Mouse (Mus musculus): Measurements from ENCODE around the gene H1foo.

The H1foo gene

DNA sequence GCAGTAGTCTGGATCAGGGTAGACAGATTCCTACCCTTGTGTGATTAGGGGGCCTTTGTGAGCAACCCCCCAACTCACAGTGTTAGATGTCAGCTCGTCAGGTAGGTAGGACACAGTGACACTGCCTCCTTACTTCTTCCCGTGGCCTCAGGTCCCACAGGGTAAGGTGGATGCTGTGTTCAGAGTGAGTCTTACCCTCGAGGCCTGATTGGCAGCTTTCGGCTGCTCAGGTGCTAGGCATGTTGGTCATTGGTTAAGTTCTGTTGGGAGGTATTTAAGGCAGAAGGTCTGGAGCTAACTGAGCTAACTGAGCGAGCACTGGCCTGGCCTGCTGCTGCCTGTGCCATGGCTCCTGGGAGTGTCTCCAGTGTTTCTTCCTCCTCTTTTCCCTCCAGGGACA, at the start of gene H1foo:
H1foo (plus strand) TSS at position 301 of the 400 bp plus-strand sequence.
- DNase-seq = no peak

DNA sequence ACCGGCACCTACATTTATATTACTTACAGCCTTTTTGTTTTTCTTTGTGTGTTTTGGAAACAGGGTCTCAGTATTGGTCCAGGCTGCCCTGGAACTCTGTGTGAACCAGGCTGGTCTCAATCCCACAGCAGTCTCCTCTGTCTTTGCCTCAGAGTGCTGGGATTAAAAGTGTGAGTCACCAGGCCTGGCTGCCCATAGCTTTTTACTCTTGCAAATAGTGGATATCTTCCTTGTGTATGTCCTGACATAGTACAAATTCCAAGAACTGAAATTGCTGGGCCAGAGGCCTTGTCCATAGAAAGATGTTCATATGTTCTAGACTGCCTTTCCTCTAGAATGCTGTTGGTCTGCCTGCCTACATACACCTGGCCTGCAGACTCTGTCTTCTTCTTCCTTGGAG, 48.4 kb upstream of the H1foo start:
- DNase-seq = no peak

DNA sequence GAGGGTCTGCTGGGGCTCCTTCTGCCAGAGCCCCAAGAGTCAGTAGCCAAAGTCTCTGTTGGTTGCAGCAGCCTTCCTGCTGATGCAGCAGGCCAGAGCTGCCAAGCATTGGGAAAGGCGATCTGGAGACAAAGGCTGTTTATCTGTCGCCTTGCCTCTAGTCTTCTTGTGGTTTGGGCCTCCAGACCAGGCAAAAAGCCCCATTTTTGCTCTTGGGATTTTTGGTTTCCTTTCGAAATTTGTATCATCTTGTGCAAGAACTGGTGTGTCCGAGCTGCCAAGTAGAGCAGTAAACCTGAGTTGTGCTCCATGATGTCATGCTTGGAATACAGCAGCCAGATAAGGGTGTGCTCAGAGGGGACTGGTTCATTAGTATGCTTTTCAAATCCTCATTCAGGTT, 47.6 kb upstream of the H1foo start:
- DNase-seq = no peak

DNA sequence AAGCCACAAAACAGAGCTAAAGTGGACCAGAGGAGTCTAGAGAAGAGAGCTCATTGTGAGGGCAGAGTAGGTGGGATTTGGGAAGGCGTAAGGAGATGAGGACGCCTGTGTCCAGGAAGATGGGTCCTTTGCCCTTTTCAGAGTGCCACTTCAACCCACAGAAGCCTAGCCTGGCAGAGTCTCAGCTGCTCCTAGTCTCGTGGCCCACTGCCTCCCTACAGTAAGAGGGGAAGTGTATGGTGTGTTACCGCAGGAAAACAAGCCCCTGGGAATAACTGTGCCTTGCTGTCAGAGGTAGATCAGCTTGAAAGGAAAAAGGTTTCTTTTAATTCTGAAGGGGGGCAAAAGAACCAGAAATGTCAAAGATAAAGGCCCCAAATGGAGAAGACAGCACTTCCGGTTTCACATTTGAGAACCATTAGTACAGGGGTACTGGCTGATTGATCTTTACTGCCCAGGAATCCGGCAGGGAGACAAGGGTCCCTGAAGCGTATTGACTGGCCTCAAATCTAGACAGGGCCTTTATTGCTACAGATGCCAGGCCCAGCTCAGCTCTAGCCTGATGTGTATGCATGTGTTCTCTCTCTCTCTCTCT, 46.7 kb upstream of the H1foo start:
- DNase-seq = no peak

DNA sequence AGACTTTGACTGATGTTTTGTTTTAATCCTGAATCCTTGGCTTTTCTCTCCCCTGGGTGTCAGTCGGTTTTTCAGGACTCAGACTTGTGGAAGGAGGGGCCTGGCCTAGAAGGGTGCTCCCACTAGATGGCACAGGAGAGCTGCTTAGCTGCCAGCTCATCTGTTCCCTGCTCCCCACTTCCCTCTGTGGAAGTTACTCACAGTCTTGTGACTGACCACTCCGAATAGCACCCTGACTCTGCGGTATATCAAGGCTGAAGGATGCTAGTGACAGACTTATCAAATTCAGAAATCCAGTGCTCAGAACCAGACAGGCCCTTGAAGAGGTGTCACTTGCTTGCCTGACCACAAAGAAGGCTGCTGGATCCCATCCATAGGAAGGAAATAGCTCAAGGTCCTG, 43.7 kb upstream of the H1foo start:
- DNase-seq = peak; percentile 83

DNA sequence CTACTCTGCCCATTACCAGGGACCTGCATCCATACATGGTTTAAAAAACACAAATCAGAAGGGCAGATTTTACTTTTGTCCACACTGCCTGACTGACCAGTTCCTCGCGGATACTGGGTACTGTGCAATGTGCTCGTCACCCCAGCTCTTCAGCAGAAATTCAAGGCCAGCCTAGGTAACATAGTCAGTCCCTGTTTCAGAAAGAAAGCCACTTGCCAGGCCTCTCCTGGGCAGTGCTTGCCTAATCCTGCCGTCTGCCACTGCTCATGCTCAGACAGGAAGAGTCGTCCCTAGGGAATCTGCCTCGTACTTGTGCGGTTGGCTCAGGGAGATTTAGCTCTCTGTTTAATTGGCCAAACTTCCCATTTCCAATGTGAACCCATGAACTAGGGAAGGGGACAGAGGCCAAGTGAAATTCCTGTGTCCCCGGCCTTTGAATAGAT, 43.2 kb upstream of the H1foo start:
- DNase-seq = no peak

DNA sequence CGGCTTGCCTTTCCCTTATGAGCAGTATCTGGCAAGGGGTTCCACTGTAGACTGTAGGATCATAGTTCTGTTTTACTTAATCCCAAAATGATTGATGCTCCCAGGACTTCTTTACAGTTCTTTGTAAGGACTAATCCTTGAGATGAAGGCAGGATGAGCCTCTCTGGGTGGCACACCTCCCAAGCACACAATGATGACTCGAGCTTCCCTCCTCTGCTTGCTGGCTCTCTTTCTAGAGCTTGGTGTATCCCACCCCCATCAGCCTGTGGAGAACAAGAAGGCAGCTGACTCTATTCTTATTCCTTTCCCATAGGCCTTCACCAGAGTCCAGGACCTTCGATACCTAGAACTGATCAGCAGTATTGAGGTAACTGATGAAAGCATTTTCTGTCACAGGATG, 42.2 kb upstream of the H1foo start:
- DNase-seq = no peak

DNA sequence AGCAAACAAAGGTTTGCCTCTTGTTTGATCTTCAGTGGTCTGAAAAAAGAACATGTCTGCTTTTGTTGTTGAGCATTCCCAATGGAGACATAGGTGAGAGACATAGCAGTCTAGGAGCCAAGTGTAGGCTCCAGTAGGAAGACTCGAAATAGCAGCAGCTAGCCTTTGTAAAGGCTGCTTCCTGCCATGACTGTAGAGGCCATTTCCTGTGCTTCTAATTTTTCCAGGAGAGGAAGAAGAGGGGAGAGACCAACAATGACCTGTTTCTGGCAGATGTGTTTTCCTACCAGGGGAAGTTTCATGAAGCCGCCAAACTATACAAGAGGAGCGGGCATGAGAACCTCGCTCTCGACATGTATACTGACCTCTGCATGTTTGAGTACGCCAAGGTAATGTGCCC, 39.2 kb upstream of the H1foo start:
- DNase-seq = no peak

DNA sequence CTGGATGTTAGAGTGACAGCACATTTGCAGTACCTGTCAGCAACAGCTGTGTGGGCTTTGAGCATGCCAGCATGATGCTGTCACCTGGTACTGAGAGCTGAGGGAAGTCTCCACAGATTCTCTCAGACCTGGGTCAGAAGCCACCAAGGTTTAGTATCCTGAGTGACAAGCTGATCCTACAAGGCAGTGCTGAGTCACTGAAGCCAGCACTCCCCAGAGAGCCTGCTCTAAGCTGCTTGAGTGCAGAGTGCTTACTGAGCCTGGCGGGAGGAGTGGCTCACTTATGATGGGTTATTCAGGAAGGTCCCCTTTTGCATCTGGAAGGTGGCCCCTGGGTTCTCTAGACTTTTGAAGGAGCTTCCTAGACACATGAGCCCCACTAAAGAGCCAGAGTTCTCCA, 38.3 kb upstream of the H1foo start:
- DNase-seq = no peak

DNA sequence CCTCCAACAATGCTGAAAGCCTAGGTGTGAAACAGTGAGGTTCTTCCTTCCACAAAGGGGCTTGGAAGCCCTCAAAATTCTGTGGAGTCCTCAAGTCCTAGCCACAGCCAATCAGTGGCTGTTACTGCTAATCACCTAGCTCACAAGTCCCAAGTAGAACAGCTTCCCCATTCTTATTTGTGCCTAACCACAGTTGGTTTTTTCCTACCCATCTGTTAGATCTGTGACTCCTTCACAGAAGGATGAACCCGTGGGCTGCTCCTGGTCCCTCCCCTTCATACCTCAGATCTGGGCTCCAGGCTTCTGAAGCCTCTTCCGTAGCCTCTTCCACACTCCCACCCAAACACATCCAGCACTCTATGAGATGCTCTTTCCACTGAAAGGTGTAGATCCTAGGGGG, 37.9 kb upstream of the H1foo start:
- no peak for DNase-seq

DNA sequence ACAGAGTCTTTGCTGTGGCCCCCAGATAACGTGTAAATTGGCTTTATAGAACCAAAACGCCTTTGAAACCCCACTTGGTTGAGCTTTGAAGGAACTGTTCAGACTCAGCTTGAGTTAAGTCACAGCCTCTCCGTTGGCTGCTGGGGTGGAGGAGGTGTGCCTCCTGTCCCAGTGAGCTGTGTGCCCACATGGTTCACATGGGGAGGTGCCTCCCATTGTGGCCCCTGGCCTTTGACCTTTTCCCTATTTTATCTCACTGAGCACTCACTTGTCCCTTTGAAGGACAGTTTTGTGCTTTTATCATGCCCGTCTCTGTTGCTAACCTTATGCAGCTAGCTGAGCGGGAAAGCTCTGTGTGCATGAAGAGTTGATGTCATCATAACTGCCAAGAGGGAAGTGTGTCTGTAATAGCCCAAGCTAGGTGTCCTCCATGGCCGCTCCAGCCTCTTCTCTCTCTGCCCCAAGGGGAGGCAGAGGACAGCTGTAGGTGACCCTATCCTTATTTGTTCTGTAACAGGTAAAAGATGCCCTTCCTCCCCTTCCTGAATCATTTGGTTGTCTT, 36.2 kb upstream of the H1foo start:
- no peak for DNase-seq

DNA sequence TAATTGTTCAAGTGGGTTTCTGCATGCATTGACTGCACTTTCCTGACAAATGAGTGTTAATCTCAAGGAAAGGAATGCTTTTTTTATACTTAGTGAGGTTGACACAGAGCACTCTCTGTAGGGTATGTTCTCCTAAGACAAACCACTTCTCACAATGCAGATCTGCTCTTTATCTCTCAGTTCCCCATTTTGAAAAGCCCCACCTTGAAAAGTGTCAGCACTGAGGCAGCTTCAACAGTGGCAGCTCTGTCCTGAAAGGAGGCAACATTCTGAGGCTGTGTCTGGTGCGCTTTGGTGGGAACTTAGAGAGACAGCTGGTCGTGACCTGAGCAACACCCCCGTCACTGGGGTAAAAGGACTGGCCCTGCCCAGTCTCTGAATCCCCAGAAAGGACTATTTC, 35.7 kb upstream of the H1foo start:
- no peak for DNase-seq

DNA sequence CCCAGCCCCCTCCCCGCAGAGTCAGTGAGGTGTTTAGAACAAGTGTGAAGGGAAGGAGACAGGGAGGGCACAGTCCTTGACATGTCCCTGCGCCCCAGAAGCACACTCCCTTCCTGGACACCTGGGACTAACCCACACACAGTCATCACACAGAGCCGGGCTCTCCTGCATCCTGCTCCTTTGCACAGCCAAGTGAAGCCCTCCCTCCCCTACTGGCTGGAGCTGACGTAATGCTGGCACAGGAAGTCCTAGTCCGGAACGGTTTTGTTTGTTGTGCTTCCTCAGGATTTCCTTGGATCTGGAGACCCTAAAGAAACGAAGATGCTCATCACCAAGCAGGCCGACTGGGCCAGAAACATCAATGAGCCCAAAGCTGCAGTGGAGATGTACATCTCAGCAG, 34.8 kb upstream of the H1foo start:
- no peak for DNase-seq

DNA sequence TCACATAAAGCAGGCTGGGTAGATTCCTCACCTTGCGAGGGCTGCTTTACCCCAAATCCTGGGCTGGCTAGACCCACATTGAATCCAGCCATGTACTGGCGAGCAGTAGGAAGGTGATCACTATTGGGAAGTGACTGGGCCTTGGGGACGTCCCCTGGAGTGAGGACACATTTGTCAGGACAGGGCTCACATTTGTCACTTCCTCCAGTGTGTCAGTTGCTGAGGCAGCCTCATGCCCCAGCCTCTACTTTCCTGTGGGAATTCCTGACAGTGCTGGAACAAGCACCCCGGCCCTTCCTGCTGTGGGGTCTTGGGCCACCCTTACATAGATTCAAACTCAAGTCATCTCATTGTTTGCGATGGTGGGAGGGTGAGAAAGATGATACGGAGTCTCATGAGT, 33.0 kb upstream of the H1foo start:
- no peak for DNase-seq

DNA sequence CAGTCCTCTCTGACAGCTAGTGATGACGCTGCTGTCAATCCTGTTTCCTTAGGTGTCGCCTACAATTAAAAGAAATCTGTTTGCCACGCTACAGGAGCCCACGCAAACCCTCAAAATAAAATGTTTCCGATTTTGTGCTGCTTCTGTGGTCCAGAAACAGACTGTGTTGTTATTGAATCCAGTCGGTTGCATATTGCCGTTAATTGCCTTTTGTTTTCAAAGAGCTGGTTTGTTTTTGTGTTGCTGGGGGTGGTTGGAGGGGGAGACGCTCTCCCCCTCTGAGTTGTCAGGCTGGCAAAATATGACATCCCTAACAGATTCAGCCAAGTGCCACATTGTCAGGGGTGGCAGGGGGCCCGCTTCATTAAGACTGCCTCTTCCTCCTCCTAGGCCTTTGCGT, 31.3 kb upstream of the H1foo start:
- DNase-seq = no peak

DNA sequence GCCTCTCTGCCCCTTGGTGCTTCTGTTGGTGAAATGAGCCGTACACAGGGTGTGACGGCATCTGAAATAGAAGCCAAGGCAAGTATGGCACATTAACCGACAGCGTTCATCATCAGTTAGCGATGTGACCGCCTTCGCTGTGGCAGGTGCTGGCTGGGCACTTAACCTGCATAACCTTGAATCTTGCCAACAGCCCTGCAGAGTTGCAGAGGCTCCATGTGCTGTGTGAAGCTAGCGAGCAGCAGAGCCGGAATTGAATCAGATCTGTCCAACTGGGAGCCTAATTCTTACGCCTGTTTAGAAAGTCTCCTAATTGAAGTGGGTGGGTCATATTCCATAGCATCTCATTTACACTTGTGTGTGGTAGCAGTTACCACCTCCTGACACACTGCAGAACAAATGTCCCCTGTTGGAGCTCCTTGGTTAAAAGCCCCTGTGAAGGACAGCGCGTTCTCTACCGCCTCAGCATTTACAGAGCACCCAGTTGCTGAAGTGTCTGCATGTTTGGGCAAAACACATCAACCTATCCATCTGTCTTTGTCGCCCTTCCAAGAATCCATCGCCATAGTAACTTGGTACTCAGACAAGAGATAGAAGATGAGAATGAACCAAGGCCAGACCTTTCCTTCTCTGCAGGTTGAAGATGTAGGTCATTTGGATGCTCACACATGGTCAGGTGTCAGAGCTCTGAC, 30.1 kb upstream of the H1foo start:
- peak; percentile 67 for DNase-seq

DNA sequence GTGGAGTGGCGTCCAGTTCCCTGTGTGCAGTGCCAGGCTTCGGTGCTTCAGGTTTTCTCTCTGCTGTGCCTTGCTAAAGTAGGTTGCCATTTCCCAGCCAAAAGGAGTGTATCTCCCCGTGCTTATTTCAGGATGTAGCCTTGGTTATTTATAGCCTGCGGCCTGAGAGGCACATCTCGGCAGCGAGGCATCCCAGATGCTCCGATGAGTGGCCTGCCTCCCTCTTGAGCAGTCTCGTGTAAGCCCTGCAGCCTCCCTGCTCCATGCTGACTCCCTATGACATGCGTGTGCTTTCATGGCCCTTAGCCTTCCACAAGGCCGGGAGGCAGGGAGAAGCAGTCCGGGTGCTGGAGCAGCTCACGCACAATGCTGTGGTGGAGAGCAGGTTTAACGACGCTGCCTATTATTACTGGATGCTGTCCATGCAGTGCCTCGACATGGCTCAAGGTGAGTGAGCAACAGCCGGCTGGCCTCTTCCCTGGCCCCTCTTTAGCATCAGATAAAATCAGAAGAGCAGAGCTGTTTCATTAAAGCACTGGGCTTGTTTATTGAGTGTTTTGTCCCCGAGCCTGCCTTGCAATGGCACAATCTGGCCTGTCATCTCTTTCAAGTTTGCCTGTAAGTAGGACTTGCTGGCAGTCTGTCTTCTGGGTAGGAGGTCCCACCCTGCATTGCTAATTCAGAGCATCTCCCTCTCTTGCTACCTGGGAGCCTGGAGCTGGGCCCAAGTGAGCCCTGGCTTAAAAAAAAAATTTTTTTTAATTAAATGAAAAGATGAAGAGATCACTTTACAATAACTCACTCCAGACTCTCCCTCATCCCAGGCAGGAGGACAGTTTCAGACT, 28.9 kb upstream of the H1foo start:
- DNase-seq = peak; percentile 59

DNA sequence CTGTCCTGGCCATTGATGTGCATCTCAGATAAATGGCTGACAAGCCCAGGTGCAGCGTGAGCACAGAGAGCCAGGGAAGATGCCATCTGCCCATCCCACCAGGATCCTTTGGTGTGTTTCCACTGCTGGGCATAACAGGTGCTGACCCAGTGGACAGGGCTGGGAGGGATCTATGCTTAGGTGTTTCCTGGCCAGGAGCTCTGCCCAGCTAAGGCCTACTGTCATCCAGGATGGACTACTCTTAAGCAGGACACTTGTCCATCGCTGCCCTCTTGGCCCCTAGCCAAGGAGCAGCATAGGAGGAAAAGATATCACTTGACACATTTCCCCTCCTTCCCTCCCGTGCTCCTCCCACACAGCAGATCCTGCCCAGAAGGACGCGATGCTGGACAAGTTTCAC, 28.1 kb upstream of the H1foo start:
- peak; percentile 67 for DNase-seq

DNA sequence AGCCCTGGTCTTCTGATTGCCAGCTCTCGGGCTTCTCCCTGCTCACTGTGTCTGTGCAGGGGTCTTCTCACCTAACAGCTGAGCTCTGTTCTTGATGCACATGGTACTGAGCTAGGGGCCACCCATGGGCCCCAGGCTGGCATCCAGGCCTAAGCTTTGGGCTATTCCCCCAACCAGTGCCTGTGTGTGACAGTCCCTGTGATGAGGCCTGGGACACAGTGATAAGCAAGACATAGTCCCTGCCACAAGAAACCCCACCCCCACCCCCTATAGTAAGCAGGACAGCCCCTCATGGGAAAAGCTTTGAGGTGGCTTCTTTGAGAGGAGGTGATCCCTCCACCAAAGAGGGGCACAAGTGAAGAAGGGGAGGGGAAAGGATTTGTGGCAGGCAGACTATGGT, 26.1 kb upstream of the H1foo start:
- no peak for DNase-seq

DNA sequence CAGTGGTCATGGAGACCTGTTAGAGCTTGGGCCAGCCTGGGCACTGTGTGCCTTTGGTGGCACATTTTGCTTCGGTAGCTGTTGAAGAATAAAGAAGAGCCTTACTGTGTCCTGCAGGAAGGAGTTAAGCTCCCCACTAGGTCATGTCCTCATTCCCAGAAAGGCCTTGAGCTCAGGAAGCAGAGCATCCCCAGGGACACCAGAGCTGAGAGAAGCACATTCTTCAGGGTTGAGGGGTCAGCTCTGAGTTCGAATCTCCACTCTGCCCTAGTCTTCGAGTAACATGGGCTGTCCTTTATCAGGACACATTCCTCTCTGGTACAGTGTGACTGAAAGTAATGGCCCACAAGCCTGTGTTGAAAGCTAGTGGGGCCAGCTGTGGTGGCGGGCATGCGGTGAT, 24.9 kb upstream of the H1foo start:
- no peak for DNase-seq

DNA sequence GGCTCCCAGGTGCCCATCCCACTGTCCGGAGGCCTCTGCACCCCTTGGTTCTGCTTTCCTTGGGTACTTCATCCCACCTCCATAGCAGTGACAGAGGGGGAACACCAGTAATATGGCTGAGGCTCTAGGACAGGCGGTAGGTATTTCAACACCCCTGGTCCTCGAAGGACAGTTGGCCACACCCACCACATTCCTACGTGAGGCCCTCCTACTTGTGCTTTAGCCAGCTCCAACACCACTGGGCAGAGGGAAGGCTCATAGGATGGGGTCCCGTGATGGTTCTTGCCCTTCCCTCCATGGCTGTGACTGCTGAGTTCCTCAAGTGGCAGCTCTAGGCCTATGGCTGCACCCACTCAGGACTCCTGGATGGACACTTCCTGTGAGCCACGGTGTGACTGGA, 19.9 kb upstream of the H1foo start:
- DNase-seq = no peak

DNA sequence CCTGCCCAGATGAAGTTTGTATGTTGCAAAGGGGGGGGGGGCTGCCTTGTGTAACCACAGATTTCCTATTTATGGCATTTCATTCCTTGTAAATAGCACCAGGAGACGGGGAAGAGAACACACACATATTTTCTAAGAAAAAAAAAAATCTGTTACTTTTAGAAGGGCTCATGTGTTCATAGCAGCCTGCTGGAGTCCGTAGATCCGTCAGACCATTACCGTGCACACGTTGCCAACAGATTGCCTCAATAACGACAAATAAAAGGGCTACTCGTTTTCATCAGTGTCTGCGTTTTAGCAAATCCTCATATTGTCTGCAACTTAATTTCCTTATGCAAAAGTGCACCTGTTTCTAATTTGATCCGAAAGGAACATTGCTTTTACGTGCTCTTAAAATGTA, 18.3 kb upstream of the H1foo start:
- no peak for DNase-seq

DNA sequence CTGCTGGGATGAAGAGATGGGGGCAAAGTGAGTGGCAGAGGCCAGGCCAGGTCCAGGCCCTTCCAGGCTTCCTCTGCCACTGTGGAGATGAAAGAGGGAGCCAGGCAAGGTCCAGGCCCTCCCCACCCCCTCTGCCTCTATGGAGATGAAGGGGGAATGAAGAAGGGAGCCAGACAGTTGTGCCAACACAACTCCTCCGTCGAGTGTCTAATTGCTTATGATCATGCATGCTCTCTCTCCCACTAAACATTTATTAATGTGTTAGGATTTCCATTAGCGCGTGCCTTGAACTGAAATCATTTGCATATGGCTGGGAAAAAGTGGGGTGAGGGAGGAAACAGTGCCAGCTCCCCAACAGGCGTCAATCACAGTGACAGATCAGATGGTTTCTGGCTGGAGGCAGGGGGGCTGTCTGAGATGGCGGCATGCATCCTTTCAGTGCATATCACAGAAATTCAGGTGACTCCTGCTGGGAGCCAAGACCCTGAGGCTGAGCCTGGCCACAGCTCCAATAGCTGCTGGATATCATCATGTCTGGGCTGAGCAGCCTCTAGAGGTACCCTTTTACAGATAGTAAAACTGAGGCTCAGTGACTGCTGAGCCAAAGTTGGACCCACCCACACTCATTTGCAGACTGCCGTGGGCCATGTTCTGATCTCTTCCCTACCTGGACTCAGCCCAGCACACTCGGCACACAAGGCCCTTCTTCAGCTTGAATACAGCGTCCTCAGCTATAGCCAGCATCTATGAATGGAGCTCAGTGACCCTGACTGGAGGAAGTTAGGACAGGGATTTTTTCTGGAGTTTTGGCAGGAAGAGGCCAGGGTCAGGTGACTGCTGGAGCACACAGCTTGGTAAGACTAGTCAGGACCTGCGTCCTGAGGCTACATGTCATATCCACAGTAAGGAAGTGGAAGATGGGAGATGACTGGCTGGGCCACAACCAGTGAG, 17.2 kb upstream of the H1foo start:
- DNase-seq = no peak
